Mouse (Mus musculus) bone marrow macrophage, adult 2 months (primary cell): ENCODE measurements at regions not wholly inside any gene's neighbourhood (a gene's known extent, or its start where the extent isn't known, plus 50 kb on each side); places are given as distances from the start of the nearest gene placed in this dataset.

ENCODE experiments used
- CTCF ChIP-seq: IDR thresholded peaks from 2 replicates; pipeline ENCODE4 v1.5.1; 2012; ENCODE audit warnings: low read depth, mild to moderate bottlenecking, low read length, moderate library complexity
- POLR2A ChIP-seq: IDR thresholded peaks from 2 replicates; pipeline ENCODE4 v1.6.1; 2012; ENCODE audit warnings: mild to moderate bottlenecking, low read depth, low read length, borderline replicate concordance

DNA sequence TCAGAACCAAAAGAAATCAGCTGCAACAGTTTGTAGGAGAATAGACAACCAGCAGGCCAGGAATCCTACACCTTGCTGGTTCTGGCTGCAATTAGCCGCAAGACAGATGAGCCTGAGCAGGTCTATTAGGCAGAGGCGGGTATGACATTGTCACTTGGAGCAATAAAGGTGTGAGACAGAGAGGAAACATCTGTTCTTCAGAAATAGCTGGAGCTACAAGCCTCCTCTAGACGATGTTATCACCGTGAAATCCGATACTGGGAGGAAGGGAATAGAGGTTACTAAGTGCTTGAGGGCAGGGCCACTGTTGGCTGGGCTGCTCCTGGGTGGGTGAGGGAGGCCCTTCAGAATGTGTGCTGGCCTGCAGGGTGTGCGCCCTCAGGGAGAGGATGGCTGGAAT, 135.8 kb upstream of the Sulf2 start:
- no peak for TF ChIP-seq CTCF
- no peak for TF ChIP-seq POLR2A
